Comparison of ENCODE assay signal across 9 mouse cellular contexts in the genomic region with DNA sequence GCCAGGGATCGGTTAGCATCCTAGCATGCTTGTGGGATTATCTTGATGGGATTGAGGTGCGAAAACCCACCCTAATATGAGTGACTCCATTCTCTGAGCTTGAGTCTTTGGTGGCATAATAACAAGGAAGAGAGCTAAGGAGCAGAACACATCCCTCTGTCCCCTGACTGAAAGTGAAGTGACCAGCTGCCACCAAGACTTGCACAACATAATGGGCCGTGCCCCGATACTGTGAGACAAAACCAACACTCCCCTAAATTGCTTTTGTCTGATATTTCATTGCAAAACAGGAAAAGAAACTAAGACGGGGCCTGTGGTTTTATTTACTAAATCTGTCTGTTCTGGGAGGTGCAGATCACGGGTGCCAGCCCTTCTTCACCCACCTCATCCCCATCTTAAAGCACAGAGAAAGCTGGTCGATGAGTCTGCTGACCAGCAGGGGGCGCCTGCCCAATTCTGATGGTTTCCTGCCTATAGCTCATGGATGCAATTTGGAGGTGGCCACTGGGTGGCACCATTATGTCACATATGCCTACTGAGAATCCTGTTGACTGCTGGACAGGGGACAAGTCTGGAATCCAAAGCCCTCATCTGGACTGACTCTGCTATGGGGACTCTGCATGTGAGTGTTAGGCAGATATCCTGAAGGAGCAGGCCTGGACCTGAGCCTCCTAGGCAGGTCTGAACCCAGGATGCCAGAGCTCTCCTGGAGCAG. TPM values are rescaled to one million over a fixed set of nuclear protein-coding genes. Genes with fewer than 3 reads are reported as not detected.
DNase-seq lines count a peak whose midpoint lies in the region; ATAC-seq and TF ChIP-seq lines count a peak whose summit lies in the region.
"Had no signal": no experiment of that assay in that cellular context is flagged by ENCODE, and none has a peak within 500 bp of the region (broad histone marks: within the 10 kb centered on the region; RNA-seq: fewer than 3 reads in every experiment).

No protein-coding gene starts in this region.

- peak; percentile 94 for TF ChIP-seq CTCF in lung, adult 2 months (IDR thresholded peaks at IDR 0.05; ENCODE audit: insufficient read depth, low read length)
- TF ChIP-seq CTCF in olfactory bulb, adult 2 months (IDR thresholded peaks at IDR 0.05; ENCODE audit: insufficient read depth, low read depth, low read length) = peak; percentile 92

- no peak for TF ChIP-seq POLR2A in lung, adult 2 months (IDR thresholded peaks at IDR 0.05; ENCODE audit: borderline replicate concordance, extremely low read depth, low read depth, low read length)
- no peak for TF ChIP-seq POLR2A in olfactory bulb, adult 2 months (IDR thresholded peaks at IDR 0.05; ENCODE audit: insufficient read depth, low read depth, low read length)

- no peak overlapping the region for H3K9ac ChIP-seq in forebrain, embryonic 14.5 days (ENCODE audit: low read length)

- ATAC-seq in cerebellum, adult (ENCODE audit: insufficient number of reproducible peaks, low FRiP score, low TSS enrichment) = peak; percentile 79
- peak; percentile 82 for ATAC-seq in forebrain, embryonic 14.5 days

- H3K4me2 ChIP-seq in forebrain, embryonic 14.5 days (ENCODE audit: low read length) = no peak overlapping the region

- no peaks in the 10 kb centered on the region for H3K27me3 ChIP-seq in forebrain, embryonic 14.5 days (replicated peaks; ENCODE audit: control insufficient read depth, insufficient read depth, low read length)

- H3K4me3 ChIP-seq in forebrain, embryonic 14.5 days (ENCODE audit: low read depth, low read length) = no peak overlapping the region
- H3K4me3 ChIP-seq in lung, adult 2 months (replicated peaks; ENCODE audit: extremely low read depth, low read depth, low read length) = no peak overlapping the region
- H3K4me3 ChIP-seq in olfactory bulb, adult 2 months (ENCODE audit: insufficient read depth, low read depth, low read length) = no peak overlapping the region

- no peaks in the 10 kb centered on the region for H3K36me3 ChIP-seq in forebrain, embryonic 14.5 days (ENCODE audit: control insufficient read depth, insufficient read depth, low read length)

- H3K9me3 ChIP-seq in forebrain, embryonic 14.5 days (replicated peaks; ENCODE audit: control insufficient read depth, low read length) = no peaks in the 10 kb centered on the region

- intact Hi-C loops in heart, postnatal 36 days (cut with DNase I) = loop anchor here (1.0 to 10.0 kb wide), 2 partner anchors 149 to 353 kb away; no protein-coding TSS in a partner anchor

- H3K27ac ChIP-seq in forebrain, embryonic 14.5 days (ENCODE audit: low read depth, low read length) = no peak overlapping the region
- no peak overlapping the region for H3K27ac ChIP-seq in olfactory bulb, adult 2 months (ENCODE audit: insufficient read depth, low read depth, low read length)

- WGBS in forebrain, embryonic 14.5 days = 47% methylated on average over 8 of the region's 8 CpGs
- 46% methylated on average over 8 of the region's 8 CpGs for WGBS in lung, adult 2 months
- WGBS in olfactory bulb, adult 2 months = 50% methylated on average over 8 of the region's 8 CpGs

- H3K4me1 ChIP-seq in forebrain, embryonic 14.5 days (ENCODE audit: control insufficient read depth, insufficient read depth, low read length) = no peaks in the 10 kb centered on the region
- no peaks in the 10 kb centered on the region for H3K4me1 ChIP-seq in lung, adult 2 months (ENCODE audit: control insufficient read depth, insufficient read depth, low read length)
- H3K4me1 ChIP-seq in olfactory bulb, adult 2 months (ENCODE audit: control insufficient read depth, insufficient read depth, low read length) = no peaks in the 10 kb centered on the region

- DNase-seq in ES-CJ7 (ENCODE audit: low read depth, low spot score) = peak; percentile 88
- DNase-seq in forebrain, embryonic 14.5 days (ENCODE audit: low spot score) = peak; percentile 97
- DNase-seq in heart, postnatal 36 days = peak; percentile 87 to 91
- DNase-seq in layer of hippocampus, adult 11-12 months (ENCODE audit: low spot score) = peak; percentile 98
- peak; percentile 91 for DNase-seq in lung, adult 2 months
- peak; percentile 80 for DNase-seq in testis, postnatal 14 days (ENCODE audit: low spot score)

RNA-seq across cellular contexts. Expression of gene Hmx1, which starts 27.2 kb away (rescaled TPM):
- not detected in 2 replicates for polyA plus RNA-seq in forebrain, embryonic 14.5 days (2014; fragmentation: Nextera tagmentation; extraction: Ambion mirVana)
- not detected for total RNA-seq in heart, postnatal 36 days (2021)
- not detected in 2 replicates for polyA plus RNA-seq in lung, adult 2 months (2012; rRNA removed)
- polyA plus RNA-seq in olfactory bulb, adult 2 months (2012; ENCODE audit: insufficient read depth, insufficient read length, low replicate concordance, missing spikeins) = not detected in 2 replicates
- polyA plus RNA-seq: liver, embryonic 16.5 days had no signal
